Mouse (Mus musculus): ENCODE measurements around the gene Zfp991. TPM values are rescaled to one million over a fixed set of nuclear protein-coding genes. Genes with fewer than 3 reads are reported as not detected.

Gene Zfp991
- total RNA-seq, 2 experiments from 2014 or later: 3.2 to 5.2 TPM

Other genes with a start within 250 kb of the Zfp991 start
- gene Gm21411, start 222.4 kb upstream of the Zfp991 start, total RNA-seq (2021): not detected
- gene Zfp989, start 160.1 kb upstream of the Zfp991 start, total RNA-seq (2021): not detected
- under 1 TPM; 0.43 to 0.64 TPM for gene Rex2, start 110.2 kb upstream of the Zfp991 start, total RNA-seq (2021)
- gene Zfp988, start 173.6 kb downstream of the Zfp991 start, total RNA-seq (2021): not detected
- gene Zfp978, start 229.3 kb downstream of the Zfp991 start, total RNA-seq (2021): under 1 TPM; 0.42 to 0.70 TPM

Data from heart, postnatal 36 days (tissue).